Mouse (Mus musculus): ENCODE data around the gene Map3k14.
A peak's percentile ranks its signal among the peaks of the same experiment; 100 is the strongest.

The Map3k14 gene

DNA sequence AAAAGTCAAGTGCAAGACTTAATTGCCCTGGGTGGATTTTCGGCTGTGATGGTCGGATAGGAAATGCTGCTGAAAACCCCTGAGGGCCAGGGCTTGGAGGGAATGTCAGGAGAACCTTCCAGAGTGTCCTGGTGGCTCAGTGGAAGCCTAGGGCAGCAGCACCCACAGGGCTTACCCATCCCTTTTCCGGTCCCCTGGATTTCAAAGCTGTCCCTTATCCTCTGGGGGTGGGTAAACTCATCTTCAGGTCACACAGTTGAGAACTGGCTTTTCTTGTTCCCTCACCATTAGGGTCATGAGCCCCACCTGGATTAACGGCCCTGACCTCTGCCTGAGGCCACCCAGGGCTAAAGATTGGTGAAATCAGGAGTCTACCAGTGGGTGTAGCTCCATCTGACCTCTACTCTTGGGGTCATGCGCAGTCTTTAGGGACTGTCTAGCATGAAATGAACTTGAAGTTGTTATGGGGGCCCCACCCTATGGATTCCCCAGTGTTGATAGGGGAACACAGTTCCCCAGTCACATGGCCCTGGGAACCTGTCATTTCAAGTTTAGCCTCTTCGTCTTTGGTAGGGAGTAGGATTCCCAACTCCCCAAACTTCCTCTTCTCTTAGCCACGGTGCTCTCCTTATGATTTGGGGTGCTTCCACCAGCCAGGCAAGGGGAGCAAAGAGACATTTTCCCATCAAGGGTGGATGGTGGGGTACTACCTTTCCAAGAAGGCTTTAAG is 94.1 kb downstream of the Map3k14 start:
- DNase-seq, result peak; percentile 29

- peak; percentile 48 for DNase-seq
These were observed 94.8 kb downstream of the Map3k14 start for GRCm38 (mm10) chr11:103172392-103173040.

GRCm38 (mm10) chr11:103171703-103172391 is 95.4 kb downstream of the Map3k14 start:
- peak; percentile 56 for DNase-seq

- DNase-seq, result peak; percentile 59
These were observed 96.0 kb downstream of the Map3k14 start for GRCm38 (mm10) chr11:103171286-103171620.

- peak; percentile 89 for DNase-seq
These were observed 96.6 kb downstream of the Map3k14 start, which contains the start of gene Fmnl1 for GRCm38 (mm10) chr11:103170494-103171285. TSS of gene Fmnl1 (plus strand) at chr11:103171107.

DNA sequence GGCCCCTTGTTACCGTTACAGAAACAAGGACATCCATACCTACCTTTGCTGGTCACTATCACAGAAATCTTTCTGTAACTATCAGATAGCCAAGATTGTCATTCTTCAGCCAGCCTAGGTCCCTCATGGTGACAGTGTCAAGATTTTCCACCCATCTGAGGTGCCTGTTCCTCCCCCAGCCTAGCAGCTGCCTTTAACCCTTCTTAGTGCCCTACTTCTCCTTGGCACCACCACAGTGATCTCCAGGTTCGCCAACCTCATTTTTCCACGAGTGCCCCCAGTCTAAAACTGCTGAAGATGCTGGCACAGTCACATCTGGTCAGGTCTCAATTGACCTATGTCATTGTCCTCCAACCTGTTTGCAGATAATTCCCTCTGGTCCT is 97.2 kb downstream of the Map3k14 start:
- no peak for DNase-seq
